Mouse (Mus musculus) urinary bladder, adult 2 months (tissue): ENCODE measurements around the gene March6. TPM values are rescaled to one million over a fixed set of nuclear protein-coding genes. Genes with fewer than 3 reads are reported as not detected.

ENCODE experiments used
- DNase-seq: peaks from one replicate; pipeline ENCODE4 v3.0.0; 2022; ENCODE audit warnings: low spot score
- polyA plus RNA-seq: library from polyadenylated mRNA; depleted of rRNA; stranded (reverse); fragments of >200 nt; gene quantifications from 2 replicates; pipeline ENCODE4 v1.2.3, GENCODE M21; 2012

March6 gene
- polyA plus RNA-seq, 1 experiment: 29.9 TPM

DNA sequence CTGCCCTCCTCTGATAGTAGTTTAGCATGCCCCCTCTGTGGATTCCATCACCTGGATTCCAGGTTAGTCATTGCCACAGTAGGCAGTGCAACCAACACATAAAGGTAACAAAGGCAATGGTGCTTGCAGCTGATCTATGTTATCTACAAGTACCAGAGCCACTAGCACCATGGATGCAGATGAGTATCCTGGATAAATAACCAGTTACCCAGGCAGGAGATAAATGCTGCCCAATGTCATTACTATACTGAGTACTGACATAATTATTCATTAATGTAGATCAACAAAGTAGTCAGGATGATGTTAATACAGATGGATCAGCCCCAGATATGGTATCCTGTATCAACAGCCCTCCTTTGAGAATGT, 19.5 kb downstream of the March6 start:
- DNase-seq: no peak

DNA sequence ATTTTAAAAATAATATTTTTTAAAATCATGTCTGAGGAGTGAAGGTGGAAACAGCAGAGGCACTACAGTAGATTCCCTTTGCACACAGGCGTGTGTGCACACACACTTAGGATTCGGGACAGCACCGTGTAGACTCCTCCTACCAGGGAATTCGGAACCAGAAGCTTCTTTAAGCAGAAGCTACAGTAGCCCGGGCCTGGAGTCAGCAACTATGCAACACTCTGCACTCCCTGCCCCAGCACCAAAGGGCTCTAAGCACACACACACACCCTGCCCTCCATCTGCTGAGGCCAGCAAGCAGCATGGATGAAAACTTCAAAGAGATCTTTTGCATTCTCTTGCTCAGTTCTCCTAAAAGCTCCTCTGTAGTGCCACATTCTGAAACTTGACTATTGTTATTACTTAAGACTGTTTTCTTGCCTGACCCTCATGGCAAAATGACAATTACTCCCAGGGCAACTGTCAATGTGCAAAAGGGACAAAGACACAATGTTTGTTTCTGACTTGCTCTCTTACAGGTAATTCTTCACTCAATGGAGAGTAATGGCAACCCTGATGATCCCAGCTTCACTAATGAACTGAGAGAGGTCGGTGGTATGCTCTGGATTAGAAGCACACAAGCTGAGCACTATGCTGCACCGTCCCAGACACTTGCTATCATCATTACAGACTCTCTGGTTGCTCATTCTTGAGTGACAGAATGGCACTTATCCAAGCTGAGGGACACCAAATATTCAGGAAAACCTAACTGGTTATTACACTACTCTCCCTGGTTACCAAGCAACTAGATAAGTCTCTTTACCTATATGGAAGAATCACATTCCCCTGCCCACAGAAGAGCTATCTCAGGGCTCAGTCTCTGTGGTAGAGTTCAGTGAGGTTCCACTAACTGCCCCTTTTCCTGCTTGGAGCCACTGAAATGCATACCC, 20.1 kb downstream of the March6 start:
- no peak for DNase-seq

DNA sequence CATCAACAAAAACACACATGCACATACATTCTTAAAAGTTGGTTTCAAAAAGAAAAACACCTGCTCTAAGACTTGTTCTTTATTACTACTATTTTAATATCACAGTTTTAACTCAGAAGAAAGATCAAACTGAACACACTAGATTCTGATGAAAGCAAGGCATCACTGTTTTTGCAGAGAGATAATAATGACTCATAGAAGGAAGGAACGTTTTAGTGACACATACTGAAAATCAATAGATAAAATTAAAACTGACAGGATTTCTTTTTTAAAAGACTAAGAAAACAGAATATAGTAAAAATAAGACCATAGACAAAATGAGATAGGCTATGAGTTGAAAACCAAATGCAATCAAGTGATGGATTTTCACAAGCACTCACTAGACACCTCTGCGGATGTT, 25.8 kb downstream of the March6 start:
- DNase-seq: no peak

DNA sequence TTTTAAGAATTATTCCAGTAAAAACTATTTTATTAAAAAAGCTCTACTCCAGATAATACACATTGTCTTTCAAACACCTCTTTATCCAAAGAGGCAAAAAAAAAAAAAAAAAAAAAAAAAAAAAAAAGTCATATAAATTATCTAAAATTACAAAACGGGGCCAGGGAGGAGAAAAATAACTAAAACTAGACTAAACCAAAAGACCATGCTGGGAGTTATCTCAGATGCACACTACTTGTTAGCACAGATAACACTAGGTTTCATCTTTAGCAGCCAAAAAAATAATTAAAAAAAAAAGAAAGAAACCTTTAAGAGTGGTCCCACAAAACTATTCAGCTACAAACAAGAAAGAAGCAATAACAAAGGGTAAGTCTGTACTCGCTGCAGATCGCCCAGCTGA, 27.4 kb downstream of the March6 start:
- no peak for DNase-seq

DNA sequence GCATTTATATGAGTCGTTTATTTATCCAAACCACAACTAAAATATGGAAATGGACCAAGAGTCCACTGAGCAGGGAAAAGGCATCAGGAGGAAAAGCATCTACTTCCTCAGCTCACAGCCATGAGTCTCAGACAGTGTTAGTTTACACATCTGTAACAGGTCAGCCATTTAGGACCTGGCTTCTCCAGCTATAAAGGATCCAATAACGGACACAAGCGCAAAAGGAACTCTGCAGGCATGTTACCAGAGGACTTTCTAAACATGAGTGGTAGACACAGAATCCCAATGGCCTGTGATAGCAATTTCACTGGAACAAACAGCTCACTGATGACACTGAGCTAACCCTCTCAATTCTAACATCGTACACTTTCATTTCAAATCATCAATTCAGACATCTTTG, 27.9 kb downstream of the March6 start:
- no peak for DNase-seq

DNA sequence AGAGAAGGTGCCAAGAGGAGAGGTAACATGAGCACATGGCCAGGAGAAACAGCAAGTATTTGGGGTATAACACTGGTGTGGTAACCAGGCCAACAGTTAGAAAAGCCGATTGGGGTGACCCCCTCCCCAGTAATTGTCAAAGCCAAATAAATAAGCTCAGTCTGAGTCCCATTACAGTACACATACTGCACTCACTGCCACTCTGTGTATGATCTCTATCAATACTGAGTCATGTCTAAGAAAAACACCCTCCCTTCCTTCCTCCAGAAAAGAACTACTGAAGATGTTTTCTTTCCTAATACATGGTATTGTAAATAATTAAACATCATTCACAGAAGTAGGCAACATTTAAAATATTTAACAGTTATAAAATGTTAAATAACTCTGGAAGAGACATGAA, 28.5 kb downstream of the March6 start:
- no peak for DNase-seq

DNA sequence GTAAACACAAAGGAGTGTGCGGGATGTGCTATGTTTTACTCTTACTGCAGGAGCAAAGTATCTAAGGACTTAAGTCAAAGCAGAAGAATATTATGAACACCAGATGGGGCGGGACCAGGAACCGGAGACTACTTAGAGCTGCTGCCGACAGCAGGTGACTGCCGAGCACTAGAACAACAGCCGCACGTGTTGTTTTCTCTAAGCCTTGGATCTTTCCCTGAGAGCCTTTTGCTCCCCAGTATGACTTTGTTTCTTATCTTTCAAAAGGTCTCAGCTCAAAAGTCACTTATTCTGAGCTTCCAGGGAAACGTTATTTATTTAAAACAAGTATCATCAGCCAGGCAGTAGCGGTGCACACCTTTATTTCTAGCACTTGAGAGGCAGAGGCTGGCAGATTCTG, 36.0 kb downstream of the March6 start:
- DNase-seq: no peak

DNA sequence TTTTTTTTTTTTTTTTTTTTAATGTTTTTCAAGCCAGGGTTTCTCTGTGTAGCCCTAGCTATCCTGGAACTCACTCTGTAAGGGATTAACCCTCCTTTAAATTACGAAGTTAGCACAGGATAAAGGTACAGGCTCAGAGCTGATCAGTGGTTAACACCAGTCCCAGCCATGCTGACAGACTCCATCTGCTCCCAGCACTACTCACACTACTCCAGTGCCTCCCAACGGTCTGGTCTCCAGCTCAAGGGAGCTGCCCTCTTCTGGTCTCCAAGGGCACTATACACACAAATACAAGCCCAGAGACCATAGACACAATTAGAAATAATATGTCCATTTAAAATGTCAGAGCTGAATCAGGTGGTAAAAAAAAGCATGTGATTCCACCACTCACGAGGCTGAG, 36.5 kb downstream of the March6 start:
- DNase-seq: no peak

DNA sequence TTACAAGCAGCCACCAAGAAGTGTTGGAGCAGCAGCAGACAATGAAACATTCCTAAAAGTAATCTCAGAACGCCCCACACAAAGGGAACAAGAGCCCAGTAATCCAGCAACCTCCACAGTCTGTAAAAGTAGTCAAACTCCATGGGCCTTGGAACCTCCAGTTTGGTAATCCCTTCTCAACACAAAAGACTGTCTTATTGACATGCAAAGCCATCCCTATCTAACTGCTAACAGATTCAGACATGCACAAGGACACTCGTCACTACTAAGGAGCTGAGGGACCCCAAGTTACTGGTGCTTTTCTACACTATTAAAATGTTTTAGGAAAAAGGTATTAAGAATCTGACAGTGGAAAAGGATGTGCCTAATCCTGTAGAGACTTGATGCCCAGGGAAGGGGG, 43.4 kb downstream of the March6 start:
- DNase-seq: no peak

DNA sequence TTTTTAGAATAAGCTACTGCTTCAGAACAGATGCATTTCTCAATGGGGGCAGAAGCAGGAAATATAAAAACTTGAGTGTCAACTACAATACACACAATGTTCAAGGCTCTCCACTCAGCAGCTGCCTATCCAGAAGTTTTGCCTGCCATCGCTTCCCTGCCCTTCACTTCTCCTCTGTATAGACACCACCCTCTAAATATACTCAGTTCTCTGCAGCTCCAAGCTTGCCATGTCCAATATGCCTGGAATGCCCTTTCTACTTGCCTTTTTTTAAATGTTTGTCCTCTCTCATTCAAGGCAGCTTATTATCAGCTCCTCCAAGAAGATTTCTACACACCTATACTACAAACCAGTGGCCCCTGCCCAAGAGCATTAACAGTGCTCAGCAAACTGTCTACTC, 54.2 kb downstream of the March6 start:
- DNase-seq: no peak

DNA sequence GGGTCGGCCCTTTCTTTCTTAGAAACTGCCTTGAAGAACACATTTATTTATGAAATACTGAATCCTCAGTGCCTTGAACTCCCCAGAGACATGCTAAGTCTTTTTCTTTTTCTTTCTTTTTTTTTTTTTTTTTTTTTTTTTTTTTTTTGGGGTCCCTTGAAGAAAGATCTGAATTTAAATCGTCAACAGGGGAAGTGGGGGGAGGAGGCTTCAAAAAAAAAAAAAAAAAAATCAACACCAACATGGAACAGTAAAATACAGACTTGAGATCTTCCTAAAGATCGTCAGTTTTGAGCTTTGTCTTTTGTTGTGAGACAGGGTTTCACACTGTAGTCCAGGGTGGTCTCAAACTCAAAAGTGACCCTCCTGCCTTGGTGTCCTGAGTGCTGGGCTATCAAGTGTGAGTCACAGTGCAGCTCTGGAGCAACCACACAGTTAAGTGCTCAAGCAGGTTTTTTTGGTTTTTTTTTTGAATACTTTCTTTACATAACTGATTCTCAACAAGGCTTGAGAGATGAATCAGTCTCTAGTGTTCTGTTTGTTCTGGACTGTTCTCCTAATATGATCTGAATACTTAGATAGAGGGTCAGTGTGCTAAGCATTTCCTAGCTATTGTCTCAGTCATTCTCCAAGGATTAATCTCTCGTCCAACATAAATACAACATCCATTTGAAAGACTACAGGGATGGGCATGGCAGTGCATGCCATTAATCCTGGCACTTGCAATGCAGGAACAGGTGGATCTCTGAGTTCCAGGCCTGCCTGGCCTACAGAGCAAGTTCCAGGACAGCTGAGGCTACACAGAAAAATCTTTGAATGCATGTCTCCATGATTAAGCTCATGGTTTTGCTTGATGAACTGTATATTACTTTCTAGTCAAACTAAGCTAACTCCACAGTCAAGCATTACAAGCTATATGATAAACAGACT, 57.9 kb downstream of the March6 start:
- no peak for DNase-seq

DNA sequence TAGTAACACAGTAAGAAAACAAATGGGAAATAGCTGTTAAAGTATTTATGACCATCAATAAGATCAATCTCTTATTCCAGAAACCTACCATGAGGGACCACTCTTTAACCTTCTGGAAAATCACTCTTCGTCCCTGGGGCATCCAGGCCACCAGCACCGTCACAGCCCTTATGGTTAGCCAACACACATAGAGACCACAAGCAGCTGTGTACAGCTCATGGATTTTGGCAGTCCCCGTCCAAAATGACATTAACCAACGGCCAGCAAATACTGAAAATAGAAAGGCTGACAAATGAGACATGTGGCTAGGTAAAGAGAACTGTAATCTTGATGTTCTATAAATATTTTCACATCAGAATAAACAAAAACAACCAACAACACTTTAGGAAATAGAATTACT, 59.3 kb downstream of the March6 start:
- DNase-seq: no peak

DNA sequence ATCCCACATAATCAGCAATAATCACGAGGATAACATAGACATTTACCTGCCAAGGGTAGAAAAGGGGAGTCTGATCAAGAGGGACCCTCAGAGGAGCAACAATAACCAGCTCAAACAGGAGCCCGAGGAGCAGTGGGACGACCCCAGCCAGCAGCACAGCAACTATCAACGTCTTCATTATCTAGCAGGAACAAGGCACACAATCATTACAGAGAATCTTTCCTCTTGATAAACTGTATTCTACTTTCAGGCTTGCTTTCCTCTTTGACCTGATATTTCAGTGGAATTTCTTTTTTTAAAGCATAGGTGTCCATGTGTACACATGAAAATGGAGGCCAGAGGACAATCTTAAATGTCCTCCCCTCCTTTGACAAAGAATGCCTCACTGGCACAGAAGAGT, 61.4 kb downstream of the March6 start:
- DNase-seq: no peak

DNA sequence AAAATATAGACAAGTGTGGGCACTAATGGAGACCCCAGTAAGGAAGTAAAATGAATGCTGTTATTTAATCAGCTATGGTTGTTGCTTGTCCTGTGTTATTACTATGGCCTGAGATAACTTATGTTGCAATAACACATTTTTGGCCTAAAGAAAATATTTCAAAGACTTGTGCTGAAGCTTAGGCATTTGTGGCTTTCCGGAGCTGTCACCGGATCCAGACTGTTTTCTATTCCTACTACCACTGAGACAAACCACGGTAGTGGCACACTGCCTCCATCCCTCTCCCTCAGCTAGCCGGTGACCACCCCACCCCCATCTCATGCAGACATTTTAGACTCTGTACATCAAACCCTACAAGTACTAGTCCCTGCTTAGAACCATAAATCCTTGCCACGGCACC, 62.0 kb downstream of the March6 start:
- no peak for DNase-seq

DNA sequence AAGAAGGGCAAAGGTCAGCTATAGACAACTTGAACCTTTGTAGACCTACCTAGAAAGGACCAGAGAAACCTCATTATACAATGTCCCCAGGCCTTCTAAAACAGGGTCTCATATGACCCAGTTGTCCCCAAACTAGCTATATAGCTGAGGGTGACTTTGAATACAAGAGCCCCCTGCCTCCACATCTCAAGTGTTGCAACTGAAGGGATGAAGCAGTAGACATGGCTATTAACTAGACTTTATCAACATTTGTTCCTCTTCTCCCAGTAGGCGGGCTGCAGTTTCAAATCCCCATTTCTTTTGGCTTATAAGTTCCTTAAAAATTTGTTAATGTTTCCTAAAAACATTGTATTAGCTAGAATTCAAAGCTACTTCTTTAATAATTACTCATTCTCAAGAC, 64.1 kb downstream of the March6 start:
- no peak for DNase-seq

DNA sequence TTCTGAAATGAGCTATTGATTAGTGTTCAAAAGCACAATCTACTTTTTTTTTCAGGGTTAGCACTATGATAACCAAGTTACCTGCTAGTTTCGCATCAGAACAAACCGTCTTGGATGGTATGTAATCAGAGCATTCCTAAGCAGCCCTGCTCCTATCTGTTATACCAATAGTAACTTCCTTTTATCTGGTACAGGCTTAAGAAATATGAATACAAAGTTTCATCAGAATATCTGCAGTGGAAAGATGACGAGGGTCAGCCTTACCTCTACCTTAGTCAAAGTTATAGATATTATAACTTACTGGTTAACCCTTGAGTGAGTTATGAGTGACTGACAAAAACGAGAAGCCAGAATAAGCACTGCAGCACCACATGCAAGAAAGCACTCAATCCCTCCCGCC, 64.6 kb downstream of the March6 start:
- no peak for DNase-seq

DNA sequence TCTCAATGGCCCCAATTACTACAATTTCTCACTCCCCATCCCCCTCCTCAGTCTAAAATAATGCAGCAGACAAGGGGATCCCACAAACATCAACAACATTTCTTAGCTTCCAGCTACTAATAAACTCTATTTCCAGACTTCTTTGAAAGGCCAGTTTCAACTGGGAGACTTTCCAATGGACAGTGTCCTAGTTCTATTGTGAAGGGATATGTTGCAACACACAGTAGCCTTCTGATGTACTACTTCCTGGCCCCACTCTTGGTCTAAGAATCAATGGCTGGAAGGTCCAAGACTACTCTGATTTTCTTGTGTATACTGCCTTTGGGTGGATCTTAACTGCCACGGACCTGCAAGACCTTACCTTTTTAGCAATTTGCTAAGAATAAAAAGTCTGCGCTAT, 65.0 kb downstream of the March6 start:
- DNase-seq: no peak

DNA sequence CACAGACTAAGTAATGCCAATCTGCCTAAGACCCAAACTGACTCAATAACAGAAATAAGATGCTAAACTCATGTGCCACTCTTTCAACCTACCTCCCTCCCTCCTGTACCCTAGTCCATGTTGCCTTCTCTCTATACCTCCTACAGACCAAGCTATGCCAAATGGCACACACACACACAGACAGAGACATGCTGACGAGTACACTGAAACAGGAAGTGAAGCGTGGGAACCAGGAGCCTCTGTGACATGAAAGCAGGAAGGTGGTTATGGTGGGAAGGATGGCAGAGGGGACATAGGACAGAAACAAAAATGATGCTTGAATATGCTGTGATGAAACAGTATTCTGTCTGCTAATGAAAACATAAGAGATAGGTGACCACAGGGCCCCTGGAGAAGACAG, 70.3 kb downstream of the March6 start:
- no peak for DNase-seq

DNA sequence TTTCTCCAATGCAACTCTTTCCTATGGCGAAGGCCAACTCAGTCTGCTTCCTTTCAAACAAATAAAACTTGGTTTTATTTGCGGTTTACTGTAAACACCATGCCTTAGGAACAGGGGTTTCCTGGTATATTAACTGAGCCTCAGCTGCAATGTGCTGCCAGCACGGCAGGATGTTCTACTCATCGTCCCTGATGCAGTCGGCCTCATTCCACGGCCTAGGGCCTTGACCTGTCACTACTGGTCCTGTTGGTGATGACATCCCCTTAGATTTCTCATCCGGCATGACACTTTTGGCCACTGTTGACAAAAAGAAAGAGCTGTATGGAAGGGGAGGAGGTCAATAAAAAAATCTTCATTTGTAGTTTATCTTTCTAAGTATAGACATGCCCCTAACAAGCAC, 72.8 kb downstream of the March6 start:
- no peak for DNase-seq

DNA sequence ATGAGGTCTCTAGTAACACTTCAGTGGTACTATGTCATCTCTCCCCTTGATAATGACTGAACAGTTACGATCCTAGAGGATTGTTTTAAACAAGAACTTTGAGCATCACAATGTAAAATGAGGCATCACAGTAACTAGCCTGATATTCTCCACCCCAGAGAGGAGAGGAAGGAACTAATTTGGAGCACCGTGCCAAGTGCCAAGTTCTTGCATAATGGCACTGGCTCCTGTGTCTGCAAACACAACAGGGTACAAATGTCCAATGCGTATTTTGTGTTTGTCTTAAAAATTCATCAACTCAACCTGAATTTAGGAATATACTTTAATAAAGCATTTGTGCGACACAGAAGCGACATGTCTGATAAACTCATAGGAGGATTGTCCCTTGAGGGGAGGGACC, 74.5 kb downstream of the March6 start:
- DNase-seq: no peak

DNA sequence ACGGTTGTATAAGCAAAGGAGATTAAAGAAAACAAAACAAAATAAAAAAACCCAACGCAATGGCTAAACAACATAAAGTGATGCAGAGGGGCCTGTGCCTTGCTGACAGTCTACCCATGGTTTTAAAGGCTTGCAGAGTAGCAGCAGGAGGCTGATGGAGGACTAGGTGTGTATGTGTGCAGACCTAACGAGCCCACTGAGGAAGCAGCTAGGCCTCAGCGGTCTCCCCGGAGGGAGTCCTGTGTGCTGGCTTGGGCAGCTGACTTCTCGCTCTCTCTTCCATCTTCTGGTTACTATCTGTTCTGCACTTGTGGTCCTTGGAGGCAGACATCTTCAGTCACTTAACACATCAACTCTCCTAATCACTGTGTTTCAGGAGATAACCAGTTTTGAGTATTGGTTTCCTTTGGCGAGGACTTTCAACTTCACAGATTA, 76.0 kb downstream of the March6 start:
- DNase-seq: no peak

DNA sequence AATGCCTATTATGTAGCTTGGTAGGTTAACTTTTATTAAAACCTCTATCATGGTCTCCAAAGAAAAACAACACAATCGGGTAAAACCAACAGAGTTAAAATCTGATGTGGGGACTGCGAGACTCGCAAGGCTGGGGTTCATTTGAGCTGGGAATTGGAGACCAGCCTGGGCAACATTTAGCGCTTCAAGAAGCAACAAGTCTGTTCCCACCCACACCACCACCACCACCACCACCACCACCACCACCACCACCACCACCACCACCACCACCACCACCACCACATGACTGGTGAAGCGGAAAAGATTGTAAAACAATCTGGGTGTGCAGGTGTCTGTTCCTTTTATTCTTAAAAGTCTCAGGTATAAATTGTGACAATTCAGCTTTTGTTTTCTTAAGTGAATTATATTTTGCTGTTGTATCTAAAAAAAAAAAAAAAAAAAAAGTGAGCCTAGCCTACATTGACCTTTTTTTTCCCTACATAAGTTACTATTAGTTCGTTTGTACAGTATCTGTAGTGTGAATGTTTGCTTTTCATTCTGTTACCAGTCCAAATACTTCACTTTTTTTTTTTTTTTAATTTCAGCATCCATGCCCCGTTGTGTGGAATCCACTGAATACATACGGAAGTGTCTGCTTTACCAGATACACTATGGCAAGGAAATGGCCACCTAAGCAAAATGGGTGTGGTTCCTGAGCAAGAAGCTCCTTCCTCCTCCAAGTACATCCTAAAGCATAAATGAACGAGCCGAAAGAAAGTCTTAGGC, 76.6 kb downstream of the March6 start:
- DNase-seq: no peak
